Mouse (Mus musculus): ENCODE measurements at regions not wholly inside any gene's neighbourhood (a gene's known extent, or its start where the extent isn't known, plus 50 kb on each side); places are given as distances from the start of the nearest gene placed in this dataset.

GRCm38 (mm10) chr17:52282264-52282663 lies 320.2 kb upstream of the Kcnh8 start:
- TF ChIP-seq JUND (conservative IDR thresholded peaks at IDR 0.05; ENCODE audit: low read depth, low read length) (no peak), RCOR1 (conservative IDR thresholded peaks at IDR 0.05; ENCODE audit: low read depth, low read length) (no peak), MAZ (IDR thresholded peaks at IDR 0.05; ENCODE audit: low read depth, low read length) (no peak), CTCF (conservative IDR thresholded peaks at IDR 0.05 in 1 of 2, IDR thresholded peaks at IDR 0.05 in 1 of 2; ENCODE audit: low read depth in 2 of 2, low read length in 2 of 2) (no peak), POLR2A (IDR thresholded peaks at IDR 0.05; ENCODE audit: low read depth, low read length) (no peak), ZC3H11A (IDR thresholded peaks at IDR 0.05; ENCODE audit: low read depth, low read length) (no peak), ZMIZ1 (IDR thresholded peaks at IDR 0.05; ENCODE audit: low read depth, low read length) (no peak), TCF12 (IDR thresholded peaks at IDR 0.05; ENCODE audit: low read depth, low read length) (no peak)

All from CH12.LX (cell line).